Mouse (Mus musculus) inflammation-experienced regulatory T-cells, adult 6 months (primary cell): ENCODE results near the gene Map7d1. TPM values are rescaled to one million over a fixed set of nuclear protein-coding genes. Genes with fewer than 3 reads are reported as not detected.
A peak's percentile ranks its signal among the peaks of the same experiment; 100 is the strongest.

ENCODE experiments used
- ATAC-seq: one replicate; pipeline ENCODE4 v1.8.0; 2017
- polyA plus RNA-seq, 3 experiments: library from polyadenylated mRNA; unstranded; fragments of 100-300 nt; shearing (Covaris generic); gene quantifications; one replicate each; pipeline ENCODE4 v1.2.1; 2017

Gene Map7d1
- polyA plus RNA-seq, 3 experiments from 2014 or later = 3.2 to 6.6 (median 5.1) TPM

DNA sequence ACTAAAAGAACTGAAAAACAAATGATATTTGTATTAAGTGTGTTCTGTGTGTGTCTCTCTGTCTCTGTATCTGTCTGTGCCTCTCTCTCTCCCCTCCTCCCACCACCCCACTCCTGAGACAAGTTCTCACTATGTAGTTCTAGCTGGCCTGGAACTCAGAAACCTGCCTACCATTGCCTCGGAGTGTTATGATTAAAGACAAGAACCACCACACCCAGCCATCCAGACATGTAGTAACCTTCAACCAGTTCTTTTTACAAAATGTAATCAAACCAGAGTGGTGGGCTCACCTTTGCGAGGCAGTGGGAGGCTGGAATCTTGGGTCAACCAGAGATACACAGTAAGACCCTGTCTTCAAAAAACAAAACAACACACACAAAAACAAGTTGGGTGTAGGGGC lies 55.5 kb downstream of the Map7d1 start:
- no peak for ATAC-seq

DNA sequence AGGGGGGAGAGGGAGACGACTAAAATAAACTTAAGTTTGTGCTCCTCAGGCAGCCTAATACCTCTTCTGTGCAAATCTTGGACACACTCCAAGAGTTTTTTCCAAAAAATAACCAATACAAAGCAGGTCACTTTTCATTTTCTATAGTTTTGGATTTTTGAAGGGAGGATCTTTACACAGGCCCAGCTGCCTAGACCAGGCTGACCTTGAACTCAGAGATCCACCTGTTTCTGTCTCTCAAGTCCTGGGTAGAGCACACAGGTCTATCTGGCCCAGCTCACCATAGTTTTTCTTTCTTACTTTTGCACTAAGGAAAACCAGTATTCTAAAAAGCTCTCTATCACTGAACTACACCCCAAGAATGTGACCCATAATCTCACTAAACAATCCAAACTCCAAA lies 56.1 kb downstream of the Map7d1 start:
- no peak for ATAC-seq

DNA sequence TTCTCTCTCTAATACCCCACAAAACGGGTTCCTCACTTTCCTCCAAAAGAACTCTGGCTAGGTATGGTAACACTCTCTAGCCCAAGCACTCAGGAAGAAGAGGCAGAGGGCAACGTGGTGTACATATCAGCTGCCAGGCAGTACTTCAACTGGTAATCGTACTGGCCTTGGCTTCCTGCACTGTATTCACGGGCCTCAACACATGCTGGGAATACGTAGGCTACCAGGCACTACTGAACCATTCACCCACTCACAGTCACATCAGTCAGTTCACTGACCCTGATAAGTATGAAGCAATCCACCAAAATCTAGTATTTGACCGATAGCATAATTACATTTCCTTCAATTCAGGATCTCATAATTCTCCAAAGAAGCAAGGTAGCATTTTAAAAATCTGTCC lies 56.6 kb downstream of the Map7d1 start:
- ATAC-seq = no peak

DNA sequence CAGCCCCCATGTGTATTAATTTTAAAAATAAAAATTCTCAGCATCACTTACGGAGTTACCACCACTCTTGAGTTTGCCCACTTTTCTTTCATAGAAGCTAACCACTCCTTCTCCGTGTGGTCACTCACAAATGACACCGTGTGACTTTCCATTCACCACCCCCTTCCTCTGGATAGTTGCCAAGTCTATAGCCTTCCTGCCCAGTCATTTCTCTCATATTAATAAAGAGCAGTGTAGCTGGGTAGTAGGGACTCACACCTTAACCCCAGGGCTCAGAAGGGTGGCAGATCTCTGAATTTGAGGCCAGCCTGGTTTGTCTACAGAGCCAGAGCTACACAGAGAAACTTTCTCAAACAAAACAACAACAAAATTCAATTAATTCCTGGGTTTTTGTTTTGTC lies 58.7 kb downstream of the Map7d1 start:
- no peak for ATAC-seq

DNA sequence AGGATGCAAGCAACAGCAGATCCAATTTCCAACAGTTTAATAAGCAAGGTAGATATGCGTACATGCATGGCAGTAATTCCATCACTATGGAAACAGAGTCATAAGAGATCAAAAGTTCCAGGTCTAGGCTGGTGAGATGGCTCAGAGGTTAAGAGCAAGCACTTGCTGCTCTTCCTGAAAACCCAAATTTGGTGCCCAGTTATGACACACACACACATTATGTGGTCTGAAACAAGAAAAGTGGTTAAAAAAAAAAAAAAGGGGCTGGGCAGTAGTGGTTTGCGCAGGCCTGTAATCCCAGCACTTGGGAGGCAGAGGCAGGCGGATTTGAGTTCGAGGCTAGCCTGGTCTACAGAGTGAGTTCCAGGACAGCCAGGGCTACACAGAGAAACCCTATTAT lies 61.2 kb downstream of the Map7d1 start:
- ATAC-seq = no peak

DNA sequence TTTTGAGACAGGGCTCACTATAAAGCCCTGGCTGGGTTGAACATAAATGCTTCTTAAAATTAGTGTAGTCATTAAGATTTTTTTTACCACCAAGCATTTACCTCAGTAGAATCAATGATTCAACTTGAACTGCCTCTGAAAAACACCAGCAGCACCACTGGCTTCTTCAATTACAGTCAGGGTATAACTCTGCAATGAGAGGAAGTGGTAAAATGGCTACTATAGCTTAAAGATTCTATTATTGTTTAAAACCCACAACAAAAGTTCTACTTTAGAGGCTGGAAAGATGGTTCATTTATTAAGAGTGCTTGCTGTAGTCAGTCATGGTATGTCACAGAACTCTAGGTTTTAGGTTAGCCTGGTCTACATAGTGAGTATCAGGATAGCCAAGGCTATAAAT lies 61.9 kb downstream of the Map7d1 start:
- peak; percentile 79 for ATAC-seq

DNA sequence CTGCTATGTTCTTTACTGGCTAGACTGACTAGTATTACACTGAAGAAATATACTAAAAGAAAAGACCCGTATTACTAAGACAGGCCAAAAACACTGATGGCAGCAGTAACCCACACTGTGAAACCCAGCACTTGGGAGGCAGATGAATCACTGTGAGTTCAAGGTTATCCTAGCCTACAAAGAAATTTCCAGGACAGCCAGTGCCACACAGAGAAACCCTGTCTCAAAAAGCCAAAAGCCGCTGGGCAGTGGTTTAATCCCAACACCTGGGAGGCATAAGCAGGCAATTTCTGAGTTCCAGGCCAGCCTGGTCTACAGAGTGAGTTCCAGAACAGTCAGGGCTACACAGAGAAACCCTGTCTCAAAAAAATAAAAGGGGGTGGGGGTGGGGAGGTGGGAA lies 65.5 kb downstream of the Map7d1 start:
- no peak for ATAC-seq

DNA sequence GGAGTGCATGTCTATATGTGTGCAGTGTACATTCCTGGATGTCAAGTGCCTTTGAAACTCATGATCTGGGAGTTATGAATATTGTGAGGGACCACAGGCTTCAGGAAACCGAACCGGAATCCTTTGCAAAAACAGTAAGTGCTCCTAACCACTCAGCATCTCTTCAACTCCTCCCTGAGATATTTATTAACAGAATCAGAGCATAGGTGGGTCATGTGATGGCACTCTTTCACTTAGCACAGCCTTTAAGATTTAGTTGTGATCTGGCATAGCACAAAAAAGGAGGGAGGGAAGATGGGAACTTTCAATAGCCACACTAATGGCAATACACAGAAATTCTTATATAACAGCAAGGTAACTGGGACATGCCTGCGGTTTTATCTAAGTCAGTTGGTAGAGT lies 69.0 kb downstream of the Map7d1 start:
- no peak for ATAC-seq

DNA sequence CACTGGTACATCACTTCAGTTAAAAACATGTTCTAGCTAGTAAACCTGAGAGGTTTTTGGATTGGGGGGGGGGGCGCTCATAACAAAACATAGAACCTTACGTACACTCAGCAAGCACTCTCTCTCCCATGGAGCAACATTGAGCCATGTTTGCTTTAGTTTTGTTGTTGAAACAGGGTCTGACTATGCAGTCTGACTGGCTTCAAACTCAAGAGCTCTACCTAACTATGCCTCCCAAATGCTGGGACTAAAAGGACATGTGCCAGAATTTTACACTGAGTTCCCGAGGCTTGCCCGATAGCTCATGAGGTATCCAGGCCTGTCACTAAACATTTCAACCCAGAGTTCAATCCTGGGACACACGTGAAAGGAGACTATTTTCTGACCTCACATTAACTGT lies 73.1 kb downstream of the Map7d1 start:
- no peak for ATAC-seq

Other genes with a start within 250 kb of the Map7d1 start
- gene Csf3r, start 231.8 kb downstream of the Map7d1 start, polyA plus RNA-seq = under 1 TPM in 1 of 3 experiments, not detected in 2; 0.44 TPM
- 10 to 100 TPM; 56.3 to 65.7 (median 64.4) TPM for gene Mrps15, start 209.4 kb downstream of the Map7d1 start, polyA plus RNA-seq
- under 1 TPM; 0.24 to 0.66 (median 0.26) TPM for gene Oscp1, start 197.8 kb downstream of the Map7d1 start, polyA plus RNA-seq
- 10 to 100 TPM; 55.6 to 76.5 (median 73.4) TPM for gene Lsm10, start 159.7 kb downstream of the Map7d1 start, polyA plus RNA-seq
- 10 to 100 TPM; 11.0 to 27.7 (median 16.5) TPM for gene Stk40, start 152.4 kb downstream of the Map7d1 start, polyA plus RNA-seq
- 10 to 100 TPM in 2 of 3 experiments, 1 to 10 TPM in 1; 8.5 to 14.5 (median 11.7) TPM for gene Eva1b, start 108.6 kb downstream of the Map7d1 start, polyA plus RNA-seq
- gene Sh3d21, start 92.9 kb downstream of the Map7d1 start, polyA plus RNA-seq = 1 to 10 TPM in 1 of 3 experiments, under 1 TPM in 2; 0.24 to 1.3 (median 0.59) TPM
- 100 to 1,000 TPM; 198 to 359 (median 205) TPM for gene Thrap3, start 53.6 kb downstream of the Map7d1 start, polyA plus RNA-seq
- gene Trappc3, start 6.0 kb upstream of the Map7d1 start, polyA plus RNA-seq = 10 to 100 TPM; 55.8 to 71.3 (median 70.8) TPM
- gene Col8a2, start 30.4 kb upstream of the Map7d1 start, polyA plus RNA-seq = not detected
- 10 to 100 TPM; 15.9 to 22.5 (median 22.1) TPM for gene Adprhl2, start 65.4 kb upstream of the Map7d1 start, polyA plus RNA-seq
- gene Tekt2, start 69.3 kb upstream of the Map7d1 start, polyA plus RNA-seq = not detected
- gene Ago3, start 173.2 kb upstream of the Map7d1 start, polyA plus RNA-seq = 10 to 100 TPM; 18.8 to 24.1 (median 19.1) TPM
- 10 to 100 TPM in 1 of 3 experiments, 1 to 10 TPM in 2; 5.8 to 10.3 (median 9.2) TPM for gene Ago1, start 212.2 kb upstream of the Map7d1 start, polyA plus RNA-seq